Mouse (Mus musculus) mouse embryonic stem cell (cell line): ENCODE measurements at regions not wholly inside any gene's neighbourhood (a gene's known extent, or its start where the extent isn't known, plus 50 kb on each side); places are given as distances from the start of the nearest gene placed in this dataset.

ENCODE experiments used
- in situ Hi-C, 2 experiments: fragments of 300-500 bp; cut with MboI; formaldehyde crosslinking; loops; 1 replicate in 1 of 2; 3 replicates in 1 of 2; pipeline ENCODE4 v1.14.3; 2019 to 2020; ENCODE audit warnings: low sequenced_read_pairs in 2 of 2, low pct_unique_long_range_greater_than_20kb in 1 of 2, mixed read lengths in 1 of 2; ENCODE audit not compliant: unreplicated experiment in 1 of 2

DNA sequence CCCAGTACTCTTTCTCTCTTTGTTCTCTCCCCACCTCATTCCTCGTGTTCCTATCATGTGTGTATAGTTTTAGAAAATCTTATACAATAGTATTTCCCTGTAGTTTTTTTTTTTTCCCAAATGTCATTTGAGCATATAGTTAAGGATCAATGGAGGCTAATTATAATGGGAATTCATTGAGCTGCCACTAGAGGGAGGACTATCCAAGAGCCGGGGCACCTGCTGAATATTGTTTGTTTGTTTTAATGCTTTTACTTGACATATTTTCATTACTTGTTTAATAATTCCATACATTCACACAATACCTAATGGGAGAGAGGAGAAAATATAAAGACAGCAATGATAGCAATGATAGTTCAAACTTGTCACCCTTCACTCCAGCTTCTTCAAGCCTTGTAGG is 346.4 kb downstream of the Kcns3 start:
- in situ Hi-C loops, result loop anchor here (10.0 kb wide), 1 partner anchor 370 kb away; no protein-coding TSS in a partner anchor
